Mouse (Mus musculus) cerebellum, adult 2 months (tissue): ENCODE measurements around the gene Hpd.

Source experiments
- CTCF ChIP-seq: fragments of 200-500 bp; IDR thresholded peaks from 2 replicates; pipeline ENCODE4 v1.5.1; 2011; ENCODE audit warnings: low read depth, mild to moderate bottlenecking, control low read depth, low read length, moderate library complexity, borderline replicate concordance; ENCODE audit not compliant: insufficient read depth
- POLR2A ChIP-seq: fragments of 200-500 bp; IDR thresholded peaks from 2 replicates; pipeline ENCODE4 v1.6.1; 2011; ENCODE audit warnings: low read length, control low read depth, borderline replicate concordance; ENCODE audit not compliant: insufficient read depth

- no peak for TF ChIP-seq POLR2A
- TF ChIP-seq CTCF, result no peak
Observed at GRCm38 (mm10) chr5:123181536-123181935, 991 bp downstream of the Hpd start.
